Comparison of ENCODE assay signal across 36 mouse cellular contexts in genomic region chr19:5445747-5446146, GRCm38 (mm10). TPM values are rescaled to one million over a fixed set of nuclear protein-coding genes. Genes with fewer than 3 reads are reported as not detected.
"Had no signal": no experiment of that assay in that cellular context is flagged by ENCODE, and none has a peak within 500 bp of the region (broad histone marks: within the 10 kb centered on the region; RNA-seq: fewer than 3 reads in every experiment).

No protein-coding gene starts in this region.

- H3K4me3 ChIP-seq: limb, embryonic 10.5 days; limb, embryonic 12.5 days; limb, embryonic 13.5 days; limb, embryonic 15.5 days; liver, embryonic 12.5 days; liver, embryonic 13.5 days; liver, embryonic 15.5 days; lung, embryonic 15.5 days; megakaryocyte, embryonic 14.5 days; midbrain, embryonic 10.5 days; midbrain, embryonic 12.5 days; midbrain, embryonic 13.5 days; midbrain, embryonic 15.5 days; neural tube, embryonic 12.5 days had no signal

- DNase-seq: left cerebral cortex, postnatal 4 days; liver; liver, embryonic 13.5 days; liver, postnatal 0 days; lung, adult 18-20 months; lung, adult 2 months; lung, embryonic 14.5 days; lung, postnatal 10 days; lung, postnatal 14 days; lung, postnatal 36 days; midbrain, embryonic 14.5 days had no signal

- H3K36me3 ChIP-seq: limb, embryonic 10.5 days; limb, embryonic 12.5 days; limb, embryonic 13.5 days; limb, embryonic 15.5 days; liver, embryonic 12.5 days; liver, embryonic 13.5 days; liver, embryonic 15.5 days; lung, embryonic 15.5 days; midbrain, embryonic 10.5 days; midbrain, embryonic 12.5 days; midbrain, embryonic 13.5 days; midbrain, embryonic 15.5 days; neural tube, embryonic 12.5 days had no signal

- H3K4me2 ChIP-seq: limb, embryonic 12.5 days; limb, embryonic 13.5 days; limb, embryonic 15.5 days; liver, embryonic 11.5 days; liver, embryonic 12.5 days; liver, embryonic 13.5 days; liver, embryonic 15.5 days; lung, embryonic 14.5 days; lung, embryonic 15.5 days; midbrain, embryonic 11.5 days; midbrain, embryonic 12.5 days; midbrain, embryonic 13.5 days; midbrain, embryonic 15.5 days; neural tube, embryonic 12.5 days had no signal

- H3K27ac ChIP-seq: limb, embryonic 10.5 days; limb, embryonic 12.5 days; limb, embryonic 13.5 days; limb, embryonic 15.5 days; liver, embryonic 12.5 days; liver, embryonic 13.5 days; liver, embryonic 14.5 days; liver, embryonic 15.5 days; lung, embryonic 15.5 days; macrophage; midbrain, embryonic 10.5 days; midbrain, embryonic 12.5 days; midbrain, embryonic 13.5 days; midbrain, embryonic 15.5 days; neural tube, embryonic 12.5 days had no signal

RNA-seq across cellular contexts. Expression of gene Fosl1, which starts 1.6 kb away (rescaled TPM):
- polyA plus RNA-seq: limb, embryonic 10.5 days; limb, embryonic 11.5 days; limb, embryonic 12.5 days; limb, embryonic 13.5 days; limb, embryonic 15.5 days; liver, adult 2 months; liver, embryonic 12.5 days; liver, embryonic 13.5 days; liver, embryonic 15.5 days; liver, embryonic 16.5 days; liver, postnatal 0 days; lung, embryonic 14.5 days; lung, embryonic 15.5 days; lung, embryonic 16.5 days; lung, postnatal 0 days; macrophage; midbrain, embryonic 10.5 days; midbrain, embryonic 11.5 days; midbrain, embryonic 12.5 days; midbrain, embryonic 13.5 days; midbrain, embryonic 14.5 days; midbrain, embryonic 15.5 days; midbrain, embryonic 16.5 days; midbrain, postnatal 0 days; neural tube, embryonic 11.5 days; neural tube, embryonic 12.5 days had no signal
